Mouse (Mus musculus) c-Kit-negative CD71-positive TER-119-positive erythroid progenitor cells, embryonic 14.5 days (primary cell): ENCODE measurements around the gene Nfatc2ip.
A peak's percentile ranks its signal among the peaks of the same experiment; 100 is the strongest.
"Not testable (repeated sequence)": the region's sequence is repeated elsewhere in the genome, so short reads cannot be mapped to it uniquely, and the experiment has no call there.

Experiments
- DNase-seq: peaks from one replicate; pipeline ENCODE4 v3.0.0-alpha.2; 2013; ENCODE audit warnings: low read depth, low spot score

Gene Nfatc2ip

GRCm38 (mm10) chr7:126408686-126409085, 12.1 kb upstream of the Nfatc2ip start:
- no peak for DNase-seq

- DNase-seq, result not testable (repeated sequence)
These were observed 6.0 kb upstream of the Nfatc2ip start for GRCm38 (mm10) chr7:126402518-126402917.

DNA sequence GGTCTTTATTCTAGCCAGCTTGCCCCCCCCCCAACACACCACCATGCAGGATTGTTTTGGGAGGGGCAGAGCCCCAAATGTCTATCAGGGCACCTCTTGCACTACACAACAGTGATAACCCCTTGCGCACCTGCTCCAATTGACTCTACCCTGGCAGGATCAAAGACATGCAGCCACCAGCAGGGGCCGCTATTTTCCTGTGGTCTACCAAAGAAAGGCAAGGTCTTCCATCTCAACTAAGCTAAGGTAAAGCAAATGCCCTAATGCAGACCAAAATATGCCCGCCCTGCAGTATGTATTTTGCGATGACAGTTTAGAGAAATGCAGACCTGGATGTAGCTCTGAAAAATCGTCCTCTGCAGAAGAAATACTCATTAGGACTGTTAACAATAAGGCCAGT, 3.0 kb upstream of the Nfatc2ip start:
- peak; percentile 56 for DNase-seq

DNA sequence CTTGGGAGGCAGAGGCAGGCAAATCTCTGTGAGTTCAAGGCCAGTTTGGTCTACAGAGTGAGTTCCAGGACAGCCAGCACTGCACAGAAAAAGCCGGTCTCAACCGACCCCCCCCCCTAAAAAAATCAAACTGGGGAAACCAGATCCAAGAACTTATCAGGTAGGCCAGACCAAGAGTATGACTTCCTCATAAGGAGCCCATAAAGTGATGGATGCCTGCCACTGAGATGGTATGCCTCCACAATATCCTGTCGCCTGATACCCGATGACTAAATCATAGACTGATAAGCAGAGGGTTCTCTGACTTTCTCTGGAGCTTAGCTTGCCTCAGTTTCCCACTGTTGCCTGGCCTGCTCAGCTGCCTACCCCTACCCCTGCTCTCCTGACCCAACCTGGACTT, 1.3 kb upstream of the Nfatc2ip start:
- DNase-seq, result no peak

- no peak for DNase-seq
These were observed 684 bp upstream of the Nfatc2ip start for GRCm38 (mm10) chr7:126397221-126397620.

DNA sequence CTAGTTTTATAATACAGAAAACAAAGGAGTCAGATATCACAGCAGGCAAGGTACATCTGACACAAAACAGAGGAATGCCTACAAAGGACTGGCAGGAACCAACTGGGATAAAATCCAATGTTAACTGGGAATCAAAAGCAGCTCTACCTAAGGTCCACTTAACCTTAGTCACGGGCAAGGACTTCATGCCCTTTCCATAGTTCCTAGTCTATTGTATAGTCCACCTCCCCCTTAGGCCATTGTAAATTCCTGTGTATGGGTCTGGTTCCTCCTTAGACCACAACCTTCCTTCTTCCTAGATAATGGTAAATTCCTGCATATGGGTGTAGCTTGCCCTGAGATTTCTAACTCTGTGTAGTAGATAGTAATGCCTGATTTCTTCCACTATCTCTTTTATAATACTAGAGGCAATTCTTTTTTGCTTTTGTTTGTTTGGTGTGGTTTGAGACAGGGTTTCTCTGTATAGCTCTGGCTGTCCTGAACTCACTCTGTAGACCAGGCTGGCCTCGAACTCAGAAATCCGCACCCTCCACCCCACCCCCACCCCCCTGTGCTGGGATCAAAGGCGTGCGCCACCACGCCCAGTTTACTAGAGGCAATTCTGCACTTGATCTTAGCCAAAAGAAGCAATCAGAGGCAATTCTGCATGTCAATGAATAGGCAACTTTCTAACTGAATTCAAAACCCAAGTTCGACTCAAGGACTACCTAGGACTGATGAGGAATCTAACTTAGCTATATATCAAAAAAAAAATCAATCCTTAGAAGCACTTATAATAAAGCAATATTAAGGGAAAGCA, 4.3 kb downstream of the Nfatc2ip start:
- DNase-seq, result not testable (repeated sequence)

- DNase-seq, result no peak
These were observed 8.4 kb downstream of the Nfatc2ip start for GRCm38 (mm10) chr7:126388185-126388584.

- no peak for DNase-seq
These were observed 13.0 kb downstream of the Nfatc2ip start for GRCm38 (mm10) chr7:126383565-126383964.

DNA sequence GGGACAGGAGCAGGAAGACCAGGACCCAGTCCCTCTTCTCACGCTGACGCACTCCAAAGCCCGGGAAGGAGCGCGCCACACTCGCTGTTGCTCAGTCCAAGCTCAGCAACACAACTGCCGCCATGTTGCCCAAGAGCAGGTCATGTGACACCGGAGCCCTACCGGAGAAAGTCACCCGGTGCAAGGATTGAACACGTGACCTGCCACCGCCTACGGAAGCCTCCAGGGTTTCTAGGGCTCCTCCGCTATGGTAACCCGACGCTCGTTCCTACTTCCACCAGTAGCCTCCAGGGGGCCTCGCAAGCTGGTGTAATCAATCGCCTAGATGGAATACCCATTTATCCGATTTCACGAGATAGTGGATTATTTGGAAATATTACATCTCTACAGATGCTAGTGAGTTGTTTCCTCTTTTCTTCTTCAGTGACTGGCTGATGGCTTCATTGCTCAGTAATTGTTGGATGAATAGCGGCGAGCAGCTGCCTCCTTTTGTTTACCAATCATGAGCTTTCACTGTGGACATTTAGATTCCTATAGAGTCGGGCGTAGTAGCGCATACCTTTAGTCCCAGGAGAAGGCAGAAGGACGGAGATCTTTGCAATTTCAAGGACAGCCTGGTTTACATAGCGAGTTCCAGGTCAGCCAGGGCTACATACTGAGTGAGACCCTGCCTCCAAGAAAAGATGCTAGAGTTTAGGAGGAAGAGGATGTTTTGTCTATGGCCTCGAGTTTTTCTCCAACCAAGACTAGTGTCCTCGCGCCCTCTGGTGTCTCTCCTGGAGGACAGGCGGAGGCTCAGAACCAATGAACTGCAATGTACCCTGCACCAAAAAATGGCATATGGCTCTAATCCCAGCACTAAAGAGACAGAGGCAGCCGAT, 19.0 kb downstream of the Nfatc2ip start, which contains the start of gene Spns1:
Spns1 (minus strand) TSS at position 173 of the 881 bp plus-strand sequence.
- DNase-seq, result peak; percentile 88

GRCm38 (mm10) chr7:126376903-126377277, 19.6 kb downstream of the Nfatc2ip start:
- peak; percentile 16 for DNase-seq

DNA sequence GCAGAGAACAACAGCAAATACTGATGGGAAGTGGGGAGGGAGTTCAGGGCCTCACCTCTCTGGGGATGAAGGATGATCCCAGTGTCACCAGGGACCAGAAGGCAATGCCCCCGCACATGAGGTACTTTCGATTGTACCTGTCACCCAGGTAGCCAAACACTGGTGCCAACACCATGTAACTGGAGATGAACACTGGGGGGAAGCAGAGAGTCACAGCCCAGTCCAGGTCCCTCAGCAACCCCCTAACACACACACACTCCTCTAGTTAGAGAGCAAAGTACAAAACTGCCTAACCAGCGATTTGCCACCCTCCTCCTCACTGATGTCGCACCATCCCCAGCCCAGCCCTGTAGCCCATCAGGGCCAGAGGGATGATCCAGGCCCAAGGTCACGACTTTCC, 21.5 kb downstream of the Nfatc2ip start:
- DNase-seq, result no peak

GRCm38 (mm10) chr7:126374526-126374925, 22.0 kb downstream of the Nfatc2ip start:
- no peak for DNase-seq

GRCm38 (mm10) chr7:126373007-126373406, 23.5 kb downstream of the Nfatc2ip start:
- DNase-seq, result no peak

DNA sequence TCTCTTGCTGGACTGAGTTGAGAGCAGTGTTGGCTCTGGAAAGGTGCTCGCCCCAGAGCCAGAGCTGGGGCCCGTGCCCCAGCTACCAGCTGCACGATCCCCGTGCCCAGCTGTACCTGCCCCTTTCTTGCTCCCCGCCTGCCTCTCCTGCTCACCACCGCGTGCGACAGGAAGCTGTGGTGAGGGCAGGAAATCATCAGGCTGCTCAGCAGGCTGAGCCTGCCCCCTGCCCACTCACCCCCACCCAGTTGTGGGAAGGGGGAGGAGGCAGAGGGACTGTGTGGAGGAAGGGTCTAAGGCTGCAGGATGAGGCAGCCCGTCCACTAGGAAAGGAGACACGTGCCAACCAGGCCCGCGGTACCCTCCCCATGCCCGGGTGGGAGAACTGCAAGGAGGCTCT, 27.1 kb downstream of the Nfatc2ip start, which contains the start of gene Lat:
Lat (minus strand) TSS at position 178 of the 400 bp plus-strand sequence.
- no peak for DNase-seq

DNA sequence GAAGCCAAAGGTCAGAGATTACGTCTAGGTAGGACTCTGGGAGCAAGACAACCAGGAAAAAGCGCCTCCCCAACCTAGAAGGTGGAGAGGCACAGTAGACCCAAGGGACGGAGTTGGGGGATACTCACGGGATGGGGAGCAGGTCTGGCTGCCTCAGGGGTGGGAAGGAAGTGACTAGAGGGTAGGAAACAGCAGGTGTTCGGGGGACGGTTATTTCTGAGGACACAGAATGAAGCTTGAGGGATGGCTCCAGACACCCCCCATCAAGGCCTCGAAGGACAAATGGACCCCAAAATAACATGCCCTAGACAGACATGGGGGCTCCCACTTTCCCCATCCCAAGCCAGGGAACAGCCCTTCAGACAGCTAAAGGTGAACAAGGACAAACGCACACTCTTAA, 28.2 kb downstream of the Nfatc2ip start:
- DNase-seq, result no peak

GRCm38 (mm10) chr7:126367636-126368035, 28.9 kb downstream of the Nfatc2ip start:
- DNase-seq, result no peak

DNA sequence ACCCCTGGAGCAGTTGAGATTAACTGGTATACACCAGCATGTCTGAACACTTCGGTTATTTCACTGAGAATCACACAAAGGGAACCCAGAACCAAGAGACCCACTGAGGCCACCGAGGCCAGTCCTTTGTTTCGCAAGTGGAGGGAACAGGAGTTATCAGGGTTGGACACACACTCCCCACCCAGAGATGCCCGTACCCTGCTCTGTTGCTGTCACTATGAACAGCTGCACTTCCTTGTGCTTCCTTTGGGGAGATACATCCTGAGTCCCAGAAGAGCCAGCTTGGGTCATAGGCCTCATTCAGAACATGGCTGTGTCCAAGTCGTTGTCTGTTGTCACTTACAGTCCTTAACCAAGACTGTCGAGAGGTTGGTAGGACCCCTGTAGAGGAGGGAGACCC, 33.5 kb downstream of the Nfatc2ip start:
- no peak for DNase-seq

DNA sequence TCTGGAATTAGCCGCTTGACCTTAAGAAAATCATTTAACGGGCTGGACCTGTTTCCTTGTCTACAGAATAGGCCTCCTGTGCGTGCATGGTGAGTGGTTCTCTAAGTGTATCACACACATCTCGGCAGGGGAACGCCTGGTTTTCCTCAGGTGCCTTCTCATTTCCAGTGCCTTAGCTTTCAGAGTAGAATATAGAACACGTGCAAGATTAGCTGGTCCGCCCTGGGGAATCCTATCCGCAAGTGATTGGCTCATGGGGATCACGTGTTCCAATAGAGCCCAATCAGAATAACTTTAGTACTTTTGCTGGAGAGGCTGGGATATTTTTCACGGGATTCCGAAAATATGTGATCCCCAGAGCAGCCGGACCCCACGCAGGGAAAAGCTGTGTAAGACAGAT, 37.5 kb downstream of the Nfatc2ip start:
- DNase-seq, result no peak

DNA sequence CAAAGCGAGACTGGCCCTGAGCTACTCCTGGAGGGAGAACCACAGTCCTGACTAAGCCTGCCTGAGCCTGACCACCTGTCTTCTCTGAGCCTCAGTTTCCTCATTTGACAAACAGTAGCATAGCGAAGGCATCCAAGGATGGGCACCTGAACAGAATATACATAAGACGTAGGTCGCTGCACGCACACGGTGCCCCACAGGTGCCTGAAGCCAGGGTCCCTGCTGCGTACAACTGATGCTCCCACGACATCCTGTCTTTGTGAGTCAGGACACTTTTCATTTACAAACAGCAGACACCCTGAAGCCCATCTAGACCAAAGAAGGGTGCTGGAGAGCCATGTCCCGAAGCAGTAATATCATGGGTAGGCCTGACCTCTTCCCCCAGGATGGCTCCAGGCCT, 38.1 kb downstream of the Nfatc2ip start:
- no peak for DNase-seq

DNA sequence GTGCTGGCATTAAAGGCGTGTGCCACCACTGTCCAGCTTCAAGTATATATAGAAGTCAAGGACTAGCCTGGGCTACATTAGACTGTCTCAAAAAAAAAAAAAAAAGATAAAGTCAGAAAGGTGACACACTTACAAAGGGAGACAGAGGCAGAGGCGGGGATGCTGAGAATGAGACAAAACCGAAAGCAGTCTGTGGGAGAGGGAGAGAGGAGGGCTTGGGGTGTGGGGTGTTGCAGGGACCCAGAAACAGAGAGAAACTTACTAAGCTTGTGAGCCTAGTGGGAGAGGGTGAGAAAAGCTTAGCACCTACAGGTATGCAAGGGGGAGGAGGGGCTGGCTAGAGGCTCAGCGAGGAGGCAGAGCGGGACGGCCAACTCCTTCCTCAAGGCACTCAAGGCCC, 38.7 kb downstream of the Nfatc2ip start:
- DNase-seq, result no peak

GRCm38 (mm10) chr7:126356793-126357591, 39.5 kb downstream of the Nfatc2ip start:
- DNase-seq, result peak; percentile 20
